Mouse (Mus musculus) stomach, postnatal 0 days (tissue): ENCODE measurements at regions not wholly inside any gene's neighbourhood (a gene's known extent, or its start where the extent isn't known, plus 50 kb on each side); places are given as distances from the start of the nearest gene placed in this dataset.

Source experiments
- ATAC-seq: fragments of 200-750 bp; cut with Nextera tagmentation; 2 replicates; pipeline ENCODE4 v1.8.0; 2017; ENCODE audit not compliant: low FRiP score, low TSS enrichment
- DNase-seq: peaks from one replicate; pipeline ENCODE4 v3.0.0-alpha.2; 2016; ENCODE audit warnings: low spot score
- H3K27ac ChIP-seq: fragments of 300-500 bp; sonication (generic); replicated peaks from 2 replicates; pipeline ENCODE4 v1.5.1; 2014; ENCODE audit warnings: mild to moderate bottlenecking, control low read depth
- H3K27me3 ChIP-seq: fragments of 300-500 bp; sonication (generic); 2 replicates; pipeline ENCODE4 v1.6.1; 2014; ENCODE audit warnings: low read length; ENCODE audit not compliant: control insufficient read depth, insufficient read depth
- H3K36me3 ChIP-seq: fragments of 300-500 bp; sonication (generic); 2 replicates; pipeline ENCODE4 v1.6.1; 2014; ENCODE audit warnings: low read length, mixed read lengths; ENCODE audit not compliant: control insufficient read depth, insufficient read depth
- H3K4me1 ChIP-seq: fragments of 300-500 bp; sonication (generic); replicated peaks from 2 replicates; pipeline ENCODE4 v1.6.1; 2014; ENCODE audit warnings: antibody characterized with exemption; ENCODE audit not compliant: control insufficient read depth, insufficient read depth
- H3K4me2 ChIP-seq: fragments of 300-500 bp; sonication (generic); replicated peaks from 2 replicates; pipeline ENCODE4 v1.6.1; 2014; ENCODE audit warnings: low read depth, mild to moderate bottlenecking, control low read depth, moderate library complexity
- H3K4me3 ChIP-seq: fragments of 300-500 bp; sonication (generic); 2 replicates; pipeline ENCODE4 v1.5.1; 2014; ENCODE audit warnings: low read depth, low read length, control low read depth
- H3K9ac ChIP-seq: fragments of 300-500 bp; sonication (generic); 2 replicates; pipeline ENCODE4 v1.6.1; 2014; ENCODE audit warnings: mild to moderate bottlenecking, low read length, control low read depth, mixed read lengths
- H3K9me3 ChIP-seq: fragments of 300-500 bp; sonication (generic); 2 replicates; pipeline ENCODE4 v1.6.1; 2016; ENCODE audit warnings: low read length; ENCODE audit not compliant: control insufficient read depth
- CTCF ChIP-seq: IDR thresholded peaks from 2 replicates; pipeline ENCODE4 v1.5.1; 2016; ENCODE audit warnings: antibody characterized with exemption, low read depth, mild to moderate bottlenecking, moderate library complexity
- EP300 ChIP-seq: optimal IDR thresholded peaks from 2 replicates; pipeline ENCODE3; 2016; ENCODE audit warnings: antibody characterized with exemption
- WGBS: fragments of 180-500 bp; shearing (Covaris S2); extraction: QIAGEN DNeasy Blood & Tissue Kit; methylation state at CpG from one replicate; pipeline ENCODE4 v1.1.7; 2014; 5-methylcytosine and 5-hydroxymethylcytosine counted together

DNA sequence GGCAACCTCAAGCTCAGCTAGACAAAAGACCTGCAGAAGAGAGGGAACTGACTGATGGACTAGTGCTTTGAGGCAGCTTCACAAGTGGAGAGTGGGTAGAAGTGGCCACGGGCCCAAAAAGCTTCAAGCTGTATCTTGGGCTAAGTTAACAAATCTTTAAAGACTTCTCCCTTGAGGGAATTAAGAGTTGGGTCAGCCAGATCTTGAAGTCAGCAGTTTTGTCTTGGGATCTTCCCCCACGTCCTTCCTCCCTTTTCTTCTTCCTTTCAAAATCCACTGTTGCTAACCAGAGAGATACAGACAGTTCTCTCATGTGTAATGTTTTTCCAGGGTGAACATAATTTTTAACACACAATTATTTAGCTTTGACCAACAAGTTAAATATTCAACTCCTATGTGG, 91.5 kb upstream of the Trabd2b start:
- DNase-seq, result no peak
- Histone ChIP-seq H3K9ac (no peak overlapping the region), H3K36me3 (no peaks in the 10 kb centered on the region), H3K4me1 (no peaks in the 10 kb centered on the region), H3K4me3 (no peak overlapping the region), H3K9me3 (no peaks in the 10 kb centered on the region), H3K27me3 (no peaks in the 10 kb centered on the region), H3K27ac (no peak overlapping the region), H3K4me2 (no peak overlapping the region)
- no peak for ATAC-seq
- TF ChIP-seq CTCF (no peak), EP300 (no peak)
- 48% methylated on average over 2 of the region's 2 CpGs for WGBS

DNA sequence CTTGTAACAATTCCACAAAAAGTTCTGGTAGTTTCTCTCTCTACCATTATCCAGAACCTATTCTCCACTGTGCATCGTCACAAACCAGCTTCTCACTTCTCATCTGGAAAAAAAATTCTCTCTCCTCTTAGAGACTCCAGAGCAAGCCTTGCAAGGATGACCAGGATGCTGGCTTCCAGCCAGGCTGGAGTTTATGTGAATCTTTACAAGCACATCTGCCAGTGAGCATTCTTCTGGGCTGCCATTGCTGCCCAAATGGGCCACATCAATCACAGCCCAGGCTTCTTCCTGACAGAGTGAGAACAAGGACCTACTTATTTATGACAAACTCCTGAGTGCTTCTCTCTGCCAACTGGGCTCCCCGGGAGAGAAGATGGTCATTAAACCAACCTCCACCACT, 91.0 kb upstream of the Trabd2b start:
- ATAC-seq (no peak), DNase-seq (no peak)
- TF ChIP-seq EP300 (no peak), CTCF (no peak)
- H3K27me3 ChIP-seq, result no peaks in the 10 kb centered on the region
- no peaks in the 10 kb centered on the region for H3K4me1 ChIP-seq
- WGBS, result 56% methylated on average over 2 of the region's 2 CpGs
- H3K4me3 ChIP-seq, result no peak overlapping the region
- H3K9me3 ChIP-seq, result no peaks in the 10 kb centered on the region
- no peak overlapping the region for H3K4me2 ChIP-seq
- H3K36me3 ChIP-seq, result no peaks in the 10 kb centered on the region
- H3K27ac ChIP-seq, result no peak overlapping the region
- no peak overlapping the region for H3K9ac ChIP-seq

DNA sequence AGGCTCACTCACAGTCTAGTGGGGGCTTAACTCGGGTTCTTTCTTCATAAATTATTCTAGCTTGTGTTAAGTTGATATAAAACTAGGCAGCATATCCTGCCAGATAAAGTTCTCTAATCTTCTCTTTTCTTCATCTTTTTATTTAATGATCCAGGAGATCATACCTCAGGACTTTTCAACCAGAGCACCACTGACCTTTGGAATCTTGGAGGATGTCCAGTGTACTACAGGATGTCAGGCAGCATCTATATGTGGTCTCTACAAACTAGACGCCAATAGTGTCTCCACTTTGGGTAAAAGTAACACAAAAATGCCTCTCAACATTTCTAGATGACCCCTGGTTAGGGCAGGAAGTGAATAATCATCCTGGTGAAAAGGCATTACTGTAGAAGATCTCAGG, 89.4 kb upstream of the Trabd2b start:
- ATAC-seq (no peak), DNase-seq (no peak)
- H3K9me3 ChIP-seq, result no peaks in the 10 kb centered on the region
- no peak for TF ChIP-seq CTCF
- TF ChIP-seq EP300, result no peak
- no peak overlapping the region for H3K27ac ChIP-seq
- no peaks in the 10 kb centered on the region for H3K27me3 ChIP-seq
- no peaks in the 10 kb centered on the region for H3K4me1 ChIP-seq
- H3K4me3 ChIP-seq, result no peak overlapping the region
- H3K4me2 ChIP-seq, result no peak overlapping the region
- H3K36me3 ChIP-seq, result no peaks in the 10 kb centered on the region
- 76% methylated on average over 2 of the region's 2 CpGs for WGBS
- H3K9ac ChIP-seq, result no peak overlapping the region

DNA sequence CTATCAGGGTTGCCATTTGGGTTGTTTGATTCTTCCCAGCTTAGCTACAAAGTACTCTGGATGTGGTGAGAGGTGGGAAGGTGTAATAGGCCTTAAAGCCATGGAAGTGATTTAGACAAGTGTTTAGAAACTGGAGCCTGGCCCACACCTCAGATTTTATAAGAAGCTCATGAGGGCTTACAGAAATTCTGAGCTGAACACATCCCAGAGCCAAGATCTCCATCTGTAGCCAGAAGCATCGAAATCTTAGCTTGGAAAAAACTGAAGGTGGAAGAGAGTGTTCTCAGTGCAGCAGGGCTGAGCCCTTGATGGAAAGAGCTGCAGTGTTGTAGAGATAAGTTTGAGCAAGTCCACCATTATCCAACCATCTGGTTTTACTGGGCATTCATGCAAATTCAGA, 86.4 kb upstream of the Trabd2b start:
- TF ChIP-seq CTCF (no peak), EP300 (no peak)
- DNase-seq (no peak), ATAC-seq (no peak)
- no peaks in the 10 kb centered on the region for H3K9me3 ChIP-seq
- H3K27ac ChIP-seq, result no peak overlapping the region
- no peak overlapping the region for H3K4me3 ChIP-seq
- H3K9ac ChIP-seq, result no peak overlapping the region
- 78% methylated on average over 1 of the region's 1 CpGs for whole genome bisulfite sequencing
- H3K4me2 ChIP-seq, result no peak overlapping the region
- H3K4me1 ChIP-seq, result no peaks in the 10 kb centered on the region
- H3K36me3 ChIP-seq, result no peaks in the 10 kb centered on the region
- H3K27me3 ChIP-seq, result no peaks in the 10 kb centered on the region

DNA sequence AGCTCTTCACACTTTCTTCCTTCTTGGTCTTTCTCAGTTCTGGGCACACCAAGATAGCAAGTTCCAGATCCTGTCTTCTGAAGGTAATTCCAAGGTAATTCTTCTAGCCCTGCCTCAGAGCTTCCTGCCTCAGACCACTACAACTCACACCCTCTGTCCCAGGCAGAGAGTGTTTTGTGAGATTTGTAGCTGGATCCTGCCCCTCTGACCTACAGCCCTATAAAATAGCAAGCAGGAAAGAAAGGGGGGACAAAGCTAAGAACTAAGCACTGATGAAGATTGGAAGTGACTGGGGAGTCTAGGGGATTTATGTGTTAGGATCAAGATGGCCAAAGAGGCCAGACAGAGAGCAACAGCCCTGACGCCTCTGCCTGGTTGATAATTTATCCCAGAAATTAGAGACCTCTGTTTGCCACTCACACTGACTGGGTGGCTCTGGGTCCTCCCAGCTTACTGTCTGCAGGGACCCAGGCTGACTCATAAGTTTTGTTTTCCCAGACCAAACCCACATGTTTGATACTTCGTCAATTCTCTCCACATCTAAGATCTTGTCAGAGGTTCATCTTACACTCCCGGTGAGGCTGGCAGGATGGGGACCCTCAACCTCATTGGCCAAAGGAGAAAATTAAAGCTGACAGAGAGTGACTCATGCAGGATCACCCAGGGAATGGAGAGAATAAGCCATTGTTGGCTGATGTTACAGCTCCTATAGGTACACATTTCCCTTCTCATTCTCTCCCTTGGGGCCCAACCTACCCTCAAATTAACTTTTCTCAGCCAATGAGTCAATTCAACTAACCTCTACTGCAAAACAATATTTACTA, 84.8 kb upstream of the Trabd2b start:
- Histone ChIP-seq H3K4me3 (no peak overlapping the region), H3K27me3 (no peaks in the 10 kb centered on the region), H3K4me1 (no peaks in the 10 kb centered on the region), H3K9ac (no peak overlapping the region), H3K9me3 (no peaks in the 10 kb centered on the region), H3K4me2 (no peak overlapping the region), H3K36me3 (no peaks in the 10 kb centered on the region), H3K27ac (no peak overlapping the region)
- ATAC-seq (no peak), DNase-seq (no peak)
- TF ChIP-seq EP300 (no peak), CTCF (no peak)
- WGBS, result 29% methylated on average over 3 of the region's 3 CpGs

DNA sequence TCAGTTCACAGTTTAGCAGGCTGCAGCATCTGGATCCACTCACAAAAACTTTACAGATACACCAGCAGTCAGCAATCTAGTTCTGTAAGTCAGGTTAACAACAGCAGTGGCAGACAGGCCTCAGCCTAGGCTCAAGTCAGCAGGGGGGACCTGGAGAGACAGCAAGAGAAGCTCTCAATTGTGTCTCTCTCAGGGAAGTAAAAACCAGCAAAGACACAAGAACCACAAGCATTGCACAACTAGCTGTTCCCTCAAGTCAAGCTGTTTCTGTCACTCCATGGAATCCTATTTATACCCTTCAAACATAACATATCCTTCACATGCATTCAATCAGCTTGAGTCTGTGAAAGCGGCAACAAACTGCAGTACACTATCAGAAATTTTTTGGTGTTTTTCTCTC, 76.5 kb upstream of the Trabd2b start:
- Histone ChIP-seq H3K27me3 (no peaks in the 10 kb centered on the region), H3K4me2 (no peak overlapping the region), H3K4me1 (no peaks in the 10 kb centered on the region), H3K9ac (no peak overlapping the region), H3K27ac (no peak overlapping the region), H3K36me3 (no peaks in the 10 kb centered on the region), H3K9me3 (no peaks in the 10 kb centered on the region), H3K4me3 (no peak overlapping the region)
- WGBS, result 91% methylated on average over 1 of the region's 1 CpGs
- DNase-seq (no peak), ATAC-seq (no peak)
- TF ChIP-seq CTCF (no peak), EP300 (no peak)
